Mouse (Mus musculus): ENCODE measurements around the gene Adam19. TPM values are rescaled to one million over a fixed set of nuclear protein-coding genes. Genes with fewer than 3 reads are reported as not detected.
A peak's percentile ranks its signal among the peaks of the same experiment; 100 is the strongest.
"Not testable (repeated sequence)": the region's sequence is repeated elsewhere in the genome, so short reads cannot be mapped to it uniquely, and the experiment has no call there.

Gene Adam19
- polyA plus RNA-seq, 1 experiment from 2014 or later: 10.5 TPM

DNA sequence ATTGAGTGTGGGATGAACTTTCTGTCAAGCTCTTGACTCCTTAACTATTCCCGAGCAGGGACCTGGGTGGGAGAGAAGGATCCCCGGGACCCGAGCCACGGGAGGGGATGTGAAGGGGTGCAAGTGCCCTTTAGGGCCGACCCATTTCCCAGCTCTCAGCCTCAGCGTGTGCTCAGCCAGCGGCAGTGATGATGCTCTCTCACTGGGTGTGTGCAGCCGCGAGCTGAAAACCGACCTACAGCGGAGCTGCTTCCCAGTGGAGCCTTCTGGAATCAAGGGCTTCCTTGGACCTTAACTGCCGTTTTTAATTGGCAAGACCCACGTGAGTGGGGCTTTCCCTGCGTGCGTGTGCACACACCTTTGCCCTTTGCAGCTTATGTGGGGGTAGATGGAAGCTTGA, 16.9 kb upstream of the Adam19 start:
- ATAC-seq: no peak
- H3K4me1 ChIP-seq (replicated peaks): no peaks in the 10 kb centered on the region
- WGBS: 83% methylated on average over 15 of the region's 15 CpGs

DNA sequence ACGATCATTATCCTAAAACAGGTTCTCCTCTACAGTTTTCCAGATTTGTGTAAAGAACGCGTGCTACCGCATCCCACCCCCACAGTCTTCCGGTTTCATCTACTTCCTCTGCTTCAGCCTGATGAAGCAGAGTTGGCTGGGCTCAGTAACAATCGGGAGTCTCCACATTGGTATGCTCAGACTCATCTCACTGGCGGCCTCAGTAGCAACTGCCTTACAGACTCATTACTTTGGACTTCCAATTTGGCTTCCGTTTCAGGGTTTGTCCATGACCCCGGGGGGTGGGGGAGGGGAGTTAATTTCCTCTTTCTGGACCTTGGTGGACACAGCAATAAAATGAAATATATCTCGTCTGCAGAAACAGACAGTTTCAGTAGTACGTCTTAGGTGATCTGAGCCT, 16.5 kb upstream of the Adam19 start:
- Histone ChIP-seq H3K9me3 (no peaks in the 10 kb centered on the region), H3K27me3 (no peaks in the 10 kb centered on the region), H3K4me2 (replicated peaks) (no peak overlapping the region), H3K4me3 (replicated peaks) (no peak overlapping the region), H3K36me3 (no peaks in the 10 kb centered on the region), H3K27ac (no peak overlapping the region), H3K9ac (replicated peaks) (no peak overlapping the region), H3K4me1 (replicated peaks) (no peaks in the 10 kb centered on the region)
- WGBS: 78% methylated on average over 11 of the region's 11 CpGs
- ATAC-seq: no peak

More for the DNA sequence above, 16.9 kb upstream of the Adam19 start:
- H3K4me2 ChIP-seq (replicated peaks): no peak overlapping the region
- H3K27ac ChIP-seq: no peak overlapping the region
- no peaks in the 10 kb centered on the region for H3K27me3 ChIP-seq
- H3K9ac ChIP-seq (replicated peaks): no peak overlapping the region
- no peaks in the 10 kb centered on the region for H3K36me3 ChIP-seq
- H3K4me3 ChIP-seq (replicated peaks): no peak overlapping the region
- no peaks in the 10 kb centered on the region for H3K9me3 ChIP-seq

GRCm38 (mm10) chr11:46040841-46041556, 14.8 kb upstream of the Adam19 start:
- no peaks in the 10 kb centered on the region for H3K36me3 ChIP-seq
- 91% methylated on average over 9 of the region's 9 CpGs for WGBS
- no peak overlapping the region for H3K4me3 ChIP-seq (replicated peaks)
- no peaks in the 10 kb centered on the region for H3K9me3 ChIP-seq
- H3K4me2 ChIP-seq (replicated peaks): no peak overlapping the region
- H3K27ac ChIP-seq: no peak overlapping the region
- H3K27me3 ChIP-seq: no peaks in the 10 kb centered on the region
- no peak for ATAC-seq
- no peaks in the 10 kb centered on the region for H3K4me1 ChIP-seq (replicated peaks)
- no peak overlapping the region for H3K9ac ChIP-seq (replicated peaks)

DNA sequence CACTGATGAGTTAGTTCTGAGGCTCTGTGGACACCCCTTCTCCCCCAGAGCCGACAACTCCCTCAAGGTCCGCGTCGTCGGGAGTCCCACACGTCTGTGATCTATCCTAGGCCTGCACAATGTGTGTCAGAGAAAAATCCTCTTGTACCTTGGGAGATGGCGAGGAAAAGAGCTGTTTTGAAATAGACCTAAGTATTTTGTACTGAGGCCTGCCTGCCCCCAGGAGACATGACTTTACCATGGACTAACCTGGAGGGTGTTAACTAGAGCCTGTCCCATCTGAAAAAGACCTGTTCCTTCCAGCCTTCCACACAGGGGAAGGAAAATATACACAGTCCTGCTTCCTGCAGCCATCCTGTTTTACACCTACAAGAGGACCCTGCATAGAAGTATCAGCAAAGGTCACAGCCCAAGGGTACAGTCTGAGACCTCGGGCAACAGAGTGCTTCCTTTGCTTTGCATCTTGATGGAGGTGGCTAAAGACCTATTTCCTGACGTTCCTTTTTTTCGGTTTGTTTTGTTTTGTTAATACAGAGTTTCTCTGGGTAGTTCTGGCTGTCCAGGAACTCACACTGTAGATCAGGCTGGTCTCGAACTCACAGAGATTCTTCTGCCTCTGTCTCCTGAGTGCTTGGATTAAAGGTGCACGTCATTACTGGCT, 14.1 kb upstream of the Adam19 start:
- H3K27ac ChIP-seq: no peak overlapping the region
- 89% methylated on average over 12 of the region's 12 CpGs for whole genome bisulfite sequencing
- H3K9ac ChIP-seq (replicated peaks): no peak overlapping the region
- H3K4me1 ChIP-seq (replicated peaks): no peaks in the 10 kb centered on the region
- no peaks in the 10 kb centered on the region for H3K9me3 ChIP-seq
- no peaks in the 10 kb centered on the region for H3K36me3 ChIP-seq
- H3K4me3 ChIP-seq (replicated peaks): no peak overlapping the region
- H3K4me2 ChIP-seq (replicated peaks): no peak overlapping the region
- H3K27me3 ChIP-seq: no peaks in the 10 kb centered on the region
- ATAC-seq: no peak

- Histone ChIP-seq H3K4me3 (replicated peaks) (no peak overlapping the region), H3K4me2 (replicated peaks) (no peak overlapping the region), H3K27ac (no peak overlapping the region), H3K36me3 (no peaks in the 10 kb centered on the region), H3K9me3 (no peaks in the 10 kb centered on the region), H3K9ac (replicated peaks) (no peak overlapping the region), H3K4me1 (replicated peaks) (no peaks in the 10 kb centered on the region), H3K27me3 (no peaks in the 10 kb centered on the region)
- ATAC-seq: no peak
- 93% methylated on average over 5 of the region's 5 CpGs for WGBS
Observed at GRCm38 (mm10) chr11:46044781-46045180, 11.0 kb upstream of the Adam19 start.

GRCm38 (mm10) chr11:46047264-46047663, 8.5 kb upstream of the Adam19 start:
- 94% methylated on average over 3 of the region's 3 CpGs for WGBS
- H3K4me2 ChIP-seq (replicated peaks): no peak overlapping the region
- no peaks in the 10 kb centered on the region for H3K9me3 ChIP-seq
- H3K4me1 ChIP-seq (replicated peaks): no peaks in the 10 kb centered on the region; the same call in 1 of the 2 replicates
- no peaks in the 10 kb centered on the region for H3K36me3 ChIP-seq
- no peaks in the 10 kb centered on the region for H3K27me3 ChIP-seq
- no peak overlapping the region for H3K27ac ChIP-seq
- H3K9ac ChIP-seq (replicated peaks): no peak overlapping the region
- H3K4me3 ChIP-seq (replicated peaks): no peak overlapping the region
- ATAC-seq: no peak

DNA sequence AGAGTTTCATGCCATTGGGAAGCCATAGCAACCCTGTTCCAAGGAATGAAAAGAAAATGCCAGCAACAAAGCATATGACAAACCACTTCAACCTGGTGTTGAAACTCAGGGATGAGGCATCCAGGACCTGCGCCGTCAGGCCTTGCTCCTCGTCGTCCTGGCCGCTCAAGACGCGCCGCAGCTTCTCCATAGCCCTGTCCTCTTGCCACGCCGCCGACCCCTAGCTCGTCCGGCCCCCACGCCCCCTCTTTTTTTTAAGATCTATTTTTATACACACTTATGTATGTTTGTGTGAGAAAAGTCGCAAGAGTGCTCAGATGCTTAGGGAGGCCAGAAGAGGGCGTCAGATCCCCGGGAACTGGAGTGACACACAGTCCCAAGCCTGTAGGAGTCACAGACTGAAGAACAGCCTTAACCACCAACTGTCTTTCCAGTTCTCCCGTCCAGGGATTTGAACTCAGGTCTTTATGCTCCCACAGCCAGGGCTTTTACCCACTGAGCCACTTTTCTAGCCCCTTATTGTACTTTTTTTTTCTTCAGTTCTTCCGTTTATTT, 3.6 kb upstream of the Adam19 start, which contains the start of gene Gm12166:
Gm12166 (minus strand) TSS at position 217 of the 555 bp plus-strand sequence.
- H3K4me1 ChIP-seq (replicated peaks): peaks cover 11% of the 10 kb centered on the region
- H3K4me3 ChIP-seq (replicated peaks); H3K9me3 ChIP-seq; H3K27ac ChIP-seq; ATAC-seq; H3K27me3 ChIP-seq; H3K9ac ChIP-seq (replicated peaks); H3K4me2 ChIP-seq (replicated peaks); H3K36me3 ChIP-seq: not testable (repeated sequence)
- 24% methylated on average over 19 of the region's 19 CpGs for WGBS

- not testable (repeated sequence) for H3K4me2 ChIP-seq (replicated peaks); H3K9ac ChIP-seq (replicated peaks); H3K27me3 ChIP-seq; H3K4me3 ChIP-seq (replicated peaks); ATAC-seq; H3K36me3 ChIP-seq; H3K27ac ChIP-seq; H3K9me3 ChIP-seq
- 93% methylated on average over 3 of the region's 3 CpGs for WGBS
- H3K4me1 ChIP-seq (replicated peaks): peaks cover 21% of the 10 kb centered on the region
Observed at GRCm38 (mm10) chr11:46053457-46053856, 2.3 kb upstream of the Adam19 start.

DNA sequence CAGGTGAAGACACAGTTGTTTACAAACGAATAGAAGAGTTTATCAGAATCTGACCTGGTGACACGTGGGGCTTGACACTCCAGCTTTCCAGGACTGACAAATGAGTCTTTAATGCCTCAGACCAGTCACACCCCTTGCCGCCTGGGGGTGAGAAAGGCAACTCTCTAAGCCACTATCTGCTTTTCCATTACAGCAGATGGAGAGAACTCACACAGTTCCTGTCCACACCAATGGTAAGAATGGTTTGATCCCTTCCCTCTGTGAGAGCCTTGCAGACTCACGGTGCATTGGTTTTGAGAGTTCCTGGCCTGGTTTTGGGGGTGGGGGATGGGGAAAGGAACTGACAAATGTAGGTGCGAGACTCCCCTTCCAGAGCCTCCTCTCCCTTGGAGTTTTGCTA, 1.5 kb upstream of the Adam19 start:
- WGBS: 48% methylated on average over 5 of the region's 5 CpGs
- no peak overlapping the region for H3K4me3 ChIP-seq (replicated peaks)
- H3K4me2 ChIP-seq (replicated peaks): no peak overlapping the region
- no peaks in the 10 kb centered on the region for H3K36me3 ChIP-seq
- H3K9me3 ChIP-seq: no peaks in the 10 kb centered on the region
- H3K4me1 ChIP-seq (replicated peaks): peaks cover 21% of the 10 kb centered on the region
- no peaks in the 10 kb centered on the region for H3K27me3 ChIP-seq
- no peak overlapping the region for H3K27ac ChIP-seq
- no peak overlapping the region for H3K9ac ChIP-seq (replicated peaks)
- no peak for ATAC-seq

GRCm38 (mm10) chr11:46054911-46055895, 589 bp upstream of the Adam19 start:
- whole genome bisulfite sequencing: 24% methylated on average over 13 of the region's 13 CpGs
- no peaks in the 10 kb centered on the region for H3K27me3 ChIP-seq
- peak overlapping the region; percentile 86 for H3K9ac ChIP-seq (replicated peaks)
- no peaks in the 10 kb centered on the region for H3K9me3 ChIP-seq
- H3K4me3 ChIP-seq (replicated peaks): peak overlapping the region; percentile 69
- peaks cover 21% of the 10 kb centered on the region for H3K4me1 ChIP-seq (replicated peaks)
- ATAC-seq: peak; percentile 61; the same call in 1 of the 2 replicates
- H3K36me3 ChIP-seq: no peaks in the 10 kb centered on the region
- peak overlapping the region; percentile 71 for H3K4me2 ChIP-seq (replicated peaks)
- peak overlapping the region; percentile 93 for H3K27ac ChIP-seq

- 4% methylated on average over 25 of the region's 25 CpGs for WGBS
- Histone ChIP-seq H3K9me3 (no peaks in the 10 kb centered on the region), H3K9ac (replicated peaks) (peak overlapping the region; percentile 86), H3K4me2 (replicated peaks) (peak overlapping the region; percentile 71), H3K36me3 (no peaks in the 10 kb centered on the region), H3K27ac (peak overlapping the region; percentile 93), H3K4me1 (replicated peaks) (peaks cover 21% of the 10 kb centered on the region), H3K4me3 (replicated peaks) (peak overlapping the region; percentile 69), H3K27me3 (no peaks in the 10 kb centered on the region)
- peak; percentile 32 for ATAC-seq
Observed at GRCm38 (mm10) chr11:46056770-46057411, 1.1 kb downstream of the Adam19 start.
